Mouse (Mus musculus): ENCODE data around the gene Trim5.
"Not testable (repeated sequence)": the region's sequence is repeated elsewhere in the genome, so short reads cannot be mapped to it uniquely, and the experiment has no call there.

Gene Trim5

GRCm38 (mm10) chr7:104287576-104288443 is at the start of gene Trim5:
Gene Trim5, minus strand, starts transcription at chr7:104288094.
- DNase-seq, result not testable (repeated sequence)

- DNase-seq, result not testable (repeated sequence)
These were observed 47.7 kb upstream of the Trim5 start for GRCm38 (mm10) chr7:104335547-104335946.

- DNase-seq, result not testable (repeated sequence)
These were observed 41.3 kb upstream of the Trim5 start, which contains the start of gene Trim34b for GRCm38 (mm10) chr7:104329171-104329570. Gene Trim34b, plus strand, starts transcription at chr7:104329471.

- no peak for DNase-seq
These were observed 34.1 kb upstream of the Trim5 start for GRCm38 (mm10) chr7:104322028-104322427.

- not testable (repeated sequence) for DNase-seq
These were observed 27.6 kb upstream of the Trim5 start, which contains the start of gene Trim12a for GRCm38 (mm10) chr7:104315369-104316080. Gene Trim12a, minus strand, starts transcription at chr7:104315466.

GRCm38 (mm10) chr7:104314796-104315353 is 27.0 kb upstream of the Trim5 start:
- peak; percentile 19 for DNase-seq

- no peak for DNase-seq
These were observed 3.9 kb upstream of the Trim5 start for GRCm38 (mm10) chr7:104291638-104292400.

GRCm38 (mm10) chr7:104290641-104291040 is 2.7 kb upstream of the Trim5 start:
- DNase-seq, result no peak

GRCm38 (mm10) chr7:104279361-104279760 is 8.5 kb downstream of the Trim5 start:
- not testable (repeated sequence) for DNase-seq

- not testable (repeated sequence) for DNase-seq
These were observed 22.6 kb downstream of the Trim5 start for GRCm38 (mm10) chr7:104265335-104265734.

GRCm38 (mm10) chr7:104260380-104260779 is 27.5 kb downstream of the Trim5 start:
- DNase-seq, result not testable (repeated sequence)

- DNase-seq, result peak; percentile 72
These were observed 43.4 kb downstream of the Trim5 start, which contains the start of gene Trim34a for GRCm38 (mm10) chr7:104244287-104245181. Gene Trim34a, plus strand, starts transcription at chr7:104244457.

- DNase-seq, result no peak
These were observed 44.3 kb downstream of the Trim5 start for GRCm38 (mm10) chr7:104243616-104244015.

- no peak for DNase-seq
These were observed 47.0 kb downstream of the Trim5 start for GRCm38 (mm10) chr7:104240857-104241256.

- peak; percentile 10 for DNase-seq
These were observed 56.7 kb downstream of the Trim5 start for GRCm38 (mm10) chr7:104231203-104231602.

- peak; percentile 56 for DNase-seq
These were observed 69.0 kb downstream of the Trim5 start, which contains the start of gene Trim6 for GRCm38 (mm10) chr7:104218701-104219569. Gene Trim6, plus strand, starts transcription at chr7:104218793.

- no peak for DNase-seq
These were observed 70.0 kb downstream of the Trim5 start for GRCm38 (mm10) chr7:104217881-104218280.

GRCm38 (mm10) chr7:104216011-104216535 is 71.8 kb downstream of the Trim5 start:
- no peak for DNase-seq
